Mouse (Mus musculus): Measurements from ENCODE around the gene Rnf24. TPM values are rescaled to one million over a fixed set of nuclear protein-coding genes. Genes with fewer than 3 reads are reported as not detected.
"Not testable (repeated sequence)": the region's sequence is repeated elsewhere in the genome, so short reads cannot be mapped to it uniquely, and the experiment has no call there.

Rnf24 gene
- polyA plus RNA-seq, 1 experiment from 2014 or later = 8.2 TPM

DNA sequence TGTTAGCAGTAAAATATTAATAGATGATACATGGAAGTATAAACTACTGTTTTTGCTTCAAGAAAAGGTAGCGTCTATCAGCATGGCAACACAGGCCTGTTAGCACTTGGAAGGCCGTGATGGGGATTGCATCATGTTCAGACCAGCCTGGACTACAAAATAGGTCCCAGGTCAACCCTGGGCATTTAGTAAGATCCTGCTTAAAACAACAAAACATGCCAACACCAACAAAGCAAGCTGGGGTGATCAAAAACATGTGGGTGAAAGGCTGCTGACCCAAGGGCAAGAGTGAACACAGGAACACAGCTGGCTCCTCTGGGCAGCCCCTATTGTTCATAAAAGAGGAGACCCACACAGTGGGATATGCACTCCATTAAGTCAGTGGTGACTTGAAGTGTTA is 44.9 kb downstream of the Rnf24 start:
- H3K4me1 ChIP-seq (ENCODE audit: control insufficient read depth, insufficient read depth, low read length) = no peaks in the 10 kb centered on the region
- ATAC-seq (replicated peaks; ENCODE audit: insufficient number of reproducible peaks, low FRiP score, low TSS enrichment, low read depth) = no peak
- DNase-seq (ENCODE audit: low spot score) = no peak
- H3K36me3 ChIP-seq (replicated peaks; ENCODE audit: control insufficient read depth, insufficient read depth, low read depth, low read length) = no peaks in the 10 kb centered on the region; the same call in 1 of the 2 replicates
- H3K4me3 ChIP-seq (ENCODE audit: low read depth, low read length) = no peak overlapping the region
- 42% methylated on average over 2 of the region's 2 CpGs for WGBS
- H3K9ac ChIP-seq (replicated peaks; ENCODE audit: low read length) = no peak overlapping the region
- no peak overlapping the region for H3K27ac ChIP-seq (replicated peaks; ENCODE audit: low read depth, low read length)
- H3K9me3 ChIP-seq (replicated peaks; ENCODE audit: control insufficient read depth, low read length) = no peaks in the 10 kb centered on the region
- no peaks in the 10 kb centered on the region for H3K27me3 ChIP-seq (ENCODE audit: control insufficient read depth, insufficient read depth, low read length)
- no peak overlapping the region for H3K4me2 ChIP-seq (ENCODE audit: low read depth, low read length)

GRCm38 (mm10) chr2:131307391-131307790 is 45.3 kb downstream of the Rnf24 start:
- no peak for DNase-seq (ENCODE audit: low spot score)
- Histone ChIP-seq H3K4me3 (ENCODE audit: low read depth, low read length) (no peak overlapping the region), H3K27me3 (ENCODE audit: control insufficient read depth, insufficient read depth, low read length) (no peaks in the 10 kb centered on the region), H3K9ac (replicated peaks; ENCODE audit: low read length) (no peak overlapping the region), H3K4me1 (ENCODE audit: control insufficient read depth, insufficient read depth, low read length) (no peaks in the 10 kb centered on the region), H3K9me3 (replicated peaks; ENCODE audit: control insufficient read depth, low read length) (no peaks in the 10 kb centered on the region), H3K27ac (replicated peaks; ENCODE audit: low read depth, low read length) (no peak overlapping the region), H3K36me3 (replicated peaks; ENCODE audit: control insufficient read depth, insufficient read depth, low read depth, low read length) (no peaks in the 10 kb centered on the region), H3K4me2 (ENCODE audit: low read depth, low read length) (no peak overlapping the region)
- no peak for ATAC-seq (replicated peaks; ENCODE audit: insufficient number of reproducible peaks, low FRiP score, low TSS enrichment, low read depth)
- WGBS = 80% methylated on average over 5 of the region's 5 CpGs

GRCm38 (mm10) chr2:131305226-131305625 is 47.5 kb downstream of the Rnf24 start:
- DNase-seq (ENCODE audit: low spot score); H3K4me2 ChIP-seq (ENCODE audit: low read depth, low read length); H3K9me3 ChIP-seq (replicated peaks; ENCODE audit: control insufficient read depth, low read length); H3K36me3 ChIP-seq (replicated peaks; ENCODE audit: control insufficient read depth, insufficient read depth, low read depth, low read length); H3K9ac ChIP-seq (replicated peaks; ENCODE audit: low read length); ATAC-seq (replicated peaks; ENCODE audit: insufficient number of reproducible peaks, low FRiP score, low TSS enrichment, low read depth); H3K27me3 ChIP-seq (ENCODE audit: control insufficient read depth, insufficient read depth, low read length); H3K4me1 ChIP-seq (ENCODE audit: control insufficient read depth, insufficient read depth, low read length); H3K27ac ChIP-seq (replicated peaks; ENCODE audit: low read depth, low read length); H3K4me3 ChIP-seq (ENCODE audit: low read depth, low read length): not testable (repeated sequence)
- 86% methylated on average over 1 of the region's 1 CpGs for WGBS

- no peak for ATAC-seq (replicated peaks; ENCODE audit: insufficient number of reproducible peaks, low FRiP score, low TSS enrichment, low read depth)
- H3K9ac ChIP-seq (replicated peaks; ENCODE audit: low read length) = no peak overlapping the region
- no peaks in the 10 kb centered on the region for H3K9me3 ChIP-seq (replicated peaks; ENCODE audit: control insufficient read depth, low read length)
These were observed 48.2 kb downstream of the Rnf24 start for GRCm38 (mm10) chr2:131304497-131304896.

GRCm38 (mm10) chr2:131301635-131302034 is 51.1 kb downstream of the Rnf24 start:
- no peak for ATAC-seq (replicated peaks; ENCODE audit: insufficient number of reproducible peaks, low FRiP score, low TSS enrichment, low read depth)
- no peak overlapping the region for H3K4me2 ChIP-seq (ENCODE audit: low read depth, low read length)
- no peaks in the 10 kb centered on the region for H3K9me3 ChIP-seq (replicated peaks; ENCODE audit: control insufficient read depth, low read length)
- H3K27me3 ChIP-seq (ENCODE audit: control insufficient read depth, insufficient read depth, low read length) = no peaks in the 10 kb centered on the region
- DNase-seq (ENCODE audit: low spot score) = no peak
- peaks cover under 1% of the 10 kb centered on the region; the same call in 1 of the 2 replicates for H3K36me3 ChIP-seq (replicated peaks; ENCODE audit: control insufficient read depth, insufficient read depth, low read depth, low read length)
- no peak overlapping the region for H3K27ac ChIP-seq (replicated peaks; ENCODE audit: low read depth, low read length)
- no peak overlapping the region for H3K4me3 ChIP-seq (ENCODE audit: low read depth, low read length)
- no peak overlapping the region for H3K9ac ChIP-seq (replicated peaks; ENCODE audit: low read length)
- no peaks in the 10 kb centered on the region for H3K4me1 ChIP-seq (ENCODE audit: control insufficient read depth, insufficient read depth, low read length)

More at GRCm38 (mm10) chr2:131304497-131304896, 48.2 kb downstream of the Rnf24 start:
- Histone ChIP-seq H3K4me1 (ENCODE audit: control insufficient read depth, insufficient read depth, low read length) (no peaks in the 10 kb centered on the region), H3K4me2 (ENCODE audit: low read depth, low read length) (no peak overlapping the region), H3K27ac (replicated peaks; ENCODE audit: low read depth, low read length) (no peak overlapping the region), H3K4me3 (ENCODE audit: low read depth, low read length) (no peak overlapping the region), H3K36me3 (replicated peaks; ENCODE audit: control insufficient read depth, insufficient read depth, low read depth, low read length) (no peaks in the 10 kb centered on the region), H3K27me3 (ENCODE audit: control insufficient read depth, insufficient read depth, low read length) (no peaks in the 10 kb centered on the region)
- WGBS = 87% methylated on average over 9 of the region's 9 CpGs
- DNase-seq (ENCODE audit: low spot score) = no peak

GRCm38 (mm10) chr2:131300485-131300884 is 52.2 kb downstream of the Rnf24 start:
- no peaks in the 10 kb centered on the region for H3K9me3 ChIP-seq (replicated peaks; ENCODE audit: control insufficient read depth, low read length)
- ATAC-seq (replicated peaks; ENCODE audit: insufficient number of reproducible peaks, low FRiP score, low TSS enrichment, low read depth) (no peak), DNase-seq (ENCODE audit: low spot score) (no peak)
- no peaks in the 10 kb centered on the region for H3K27me3 ChIP-seq (ENCODE audit: control insufficient read depth, insufficient read depth, low read length)
- H3K9ac ChIP-seq (replicated peaks; ENCODE audit: low read length) = no peak overlapping the region
- no peaks in the 10 kb centered on the region for H3K4me1 ChIP-seq (ENCODE audit: control insufficient read depth, insufficient read depth, low read length)
- 88% methylated on average over 2 of the region's 2 CpGs for WGBS
- no peak overlapping the region for H3K27ac ChIP-seq (replicated peaks; ENCODE audit: low read depth, low read length)
- no peak overlapping the region for H3K4me3 ChIP-seq (ENCODE audit: low read depth, low read length)
- H3K36me3 ChIP-seq (replicated peaks; ENCODE audit: control insufficient read depth, insufficient read depth, low read depth, low read length) = peaks cover 5% of the 10 kb centered on the region
- H3K4me2 ChIP-seq (ENCODE audit: low read depth, low read length) = no peak overlapping the region

DNA sequence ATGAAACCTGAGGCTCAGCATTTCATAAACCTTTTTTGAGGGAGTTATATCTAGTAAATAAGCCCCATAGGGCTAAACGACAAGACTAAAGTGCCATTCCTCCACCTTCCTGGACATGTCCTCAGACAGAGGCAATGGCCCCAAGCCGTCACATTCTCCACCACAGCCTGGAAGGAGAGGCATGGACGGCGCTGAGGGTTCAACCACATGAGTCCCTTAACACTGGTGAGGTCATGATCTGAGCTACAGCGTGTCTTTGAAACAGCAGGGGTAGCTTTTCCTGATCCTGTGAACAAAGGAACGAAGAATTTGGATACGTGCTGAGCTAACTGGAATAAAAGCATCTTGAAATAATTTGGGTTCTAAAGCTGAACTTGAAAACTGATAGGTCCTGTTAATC is 54.0 kb downstream of the Rnf24 start:
- not testable (repeated sequence) for H3K9me3 ChIP-seq (replicated peaks; ENCODE audit: control insufficient read depth, low read length); H3K36me3 ChIP-seq (replicated peaks; ENCODE audit: control insufficient read depth, insufficient read depth, low read depth, low read length); H3K27ac ChIP-seq (replicated peaks; ENCODE audit: low read depth, low read length); H3K9ac ChIP-seq (replicated peaks; ENCODE audit: low read length); H3K4me3 ChIP-seq (ENCODE audit: low read depth, low read length); H3K4me2 ChIP-seq (ENCODE audit: low read depth, low read length); ATAC-seq (replicated peaks; ENCODE audit: insufficient number of reproducible peaks, low FRiP score, low TSS enrichment, low read depth); H3K4me1 ChIP-seq (ENCODE audit: control insufficient read depth, insufficient read depth, low read length); H3K27me3 ChIP-seq (ENCODE audit: control insufficient read depth, insufficient read depth, low read length)
- peak; percentile 17 for DNase-seq (ENCODE audit: low spot score)
- WGBS = 45% methylated on average over 7 of the region's 7 CpGs

DNA sequence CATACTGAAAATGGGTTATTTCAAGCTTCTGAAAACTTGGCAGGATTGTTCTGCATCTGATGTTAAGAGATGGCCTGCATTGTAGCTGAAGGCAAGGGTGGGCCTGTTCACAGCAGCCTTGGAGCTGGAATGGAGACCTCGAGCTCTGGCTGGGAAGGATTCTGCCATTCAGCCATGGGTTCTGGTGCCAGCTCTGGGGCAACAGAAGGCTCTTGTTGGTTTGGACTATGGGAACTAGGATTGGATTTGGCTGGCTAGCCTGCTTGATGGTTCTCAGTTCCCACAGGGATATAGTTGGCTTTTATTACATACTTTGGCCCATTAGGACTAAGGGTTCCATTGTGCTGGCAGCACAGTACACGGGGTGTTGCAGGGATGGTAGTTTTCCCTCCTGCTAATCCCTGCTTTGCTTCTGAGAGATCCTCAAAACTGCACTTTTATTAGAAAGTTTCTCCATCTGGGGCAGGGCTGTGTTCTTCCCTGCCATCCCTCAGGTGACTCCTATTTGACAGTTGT is 55.9 kb downstream of the Rnf24 start:
- Histone ChIP-seq H3K4me2 (ENCODE audit: low read depth, low read length) (no peak overlapping the region), H3K36me3 (replicated peaks; ENCODE audit: control insufficient read depth, insufficient read depth, low read depth, low read length) (peaks cover 9% of the 10 kb centered on the region), H3K9me3 (replicated peaks; ENCODE audit: control insufficient read depth, low read length) (no peaks in the 10 kb centered on the region), H3K4me3 (ENCODE audit: low read depth, low read length) (no peak overlapping the region), H3K27me3 (ENCODE audit: control insufficient read depth, insufficient read depth, low read length) (no peaks in the 10 kb centered on the region), H3K4me1 (ENCODE audit: control insufficient read depth, insufficient read depth, low read length) (no peaks in the 10 kb centered on the region), H3K9ac (replicated peaks; ENCODE audit: low read length) (no peak overlapping the region), H3K27ac (replicated peaks; ENCODE audit: low read depth, low read length) (no peak overlapping the region)
- ATAC-seq (replicated peaks; ENCODE audit: insufficient number of reproducible peaks, low FRiP score, low TSS enrichment, low read depth) = no peak
- no peak for DNase-seq (ENCODE audit: low spot score)
- WGBS = 96% methylated on average over 2 of the region's 2 CpGs

All from embryonic facial prominence, embryonic 11.5 days (tissue).